Mouse (Mus musculus): Measurements from ENCODE around the gene Foxn1. TPM values are rescaled to one million over a fixed set of nuclear protein-coding genes. Genes with fewer than 3 reads are reported as not detected.

Gene Foxn1
- total and polyA plus RNA-seq, 2 experiments from 2014 or later = not detected

DNA sequence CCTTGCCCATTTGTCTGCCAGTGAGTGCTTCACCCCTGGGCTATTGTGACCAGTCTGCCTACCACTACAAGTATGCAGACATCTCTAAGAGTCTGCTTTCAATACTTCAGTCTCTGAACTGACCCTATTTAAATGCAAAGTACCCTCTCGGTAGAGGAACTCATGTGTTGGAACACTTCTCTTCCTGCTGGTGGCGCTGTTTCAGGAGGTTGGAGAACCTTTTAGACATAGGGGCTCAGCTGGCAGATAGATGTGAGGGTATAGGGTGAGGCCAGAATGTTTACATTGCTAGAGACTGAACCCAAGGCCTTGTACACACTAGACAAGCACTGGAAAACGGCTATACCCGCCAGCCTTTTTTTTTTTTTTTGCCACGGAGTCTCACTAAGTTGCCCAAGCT lies 42.0 kb upstream of the Foxn1 start:
- ATAC-seq (ENCODE audit: insufficient read depth, low read depth) = no peak
- 69% methylated on average over 5 of the region's 5 CpGs for WGBS
- Histone ChIP-seq H3K27me3 (ENCODE audit: control insufficient read depth, insufficient read depth, low read length) (no peaks in the 10 kb centered on the region), H3K9ac (replicated peaks; ENCODE audit: low read depth, low read length) (no peak overlapping the region), H3K4me1 (ENCODE audit: control insufficient read depth, insufficient read depth) (no peaks in the 10 kb centered on the region), H3K36me3 (replicated peaks; ENCODE audit: control insufficient read depth, insufficient read depth, low read length) (no peaks in the 10 kb centered on the region), H3K4me3 (ENCODE audit: low read depth, low read length) (no peak overlapping the region), H3K4me2 (ENCODE audit: low read depth, low read length) (no peak overlapping the region), H3K9me3 (replicated peaks; ENCODE audit: control insufficient read depth, low read length) (no peaks in the 10 kb centered on the region), H3K27ac (ENCODE audit: low read depth) (no peak overlapping the region)
- no peak for TF ChIP-seq EP300 (IDR thresholded peaks at IDR 0.05; ENCODE audit: low read depth)
- TF ChIP-seq CTCF (IDR thresholded peaks at IDR 0.05; ENCODE audit: low read depth) = no peak
- no peak for DNase-seq (ENCODE audit: low spot score)

DNA sequence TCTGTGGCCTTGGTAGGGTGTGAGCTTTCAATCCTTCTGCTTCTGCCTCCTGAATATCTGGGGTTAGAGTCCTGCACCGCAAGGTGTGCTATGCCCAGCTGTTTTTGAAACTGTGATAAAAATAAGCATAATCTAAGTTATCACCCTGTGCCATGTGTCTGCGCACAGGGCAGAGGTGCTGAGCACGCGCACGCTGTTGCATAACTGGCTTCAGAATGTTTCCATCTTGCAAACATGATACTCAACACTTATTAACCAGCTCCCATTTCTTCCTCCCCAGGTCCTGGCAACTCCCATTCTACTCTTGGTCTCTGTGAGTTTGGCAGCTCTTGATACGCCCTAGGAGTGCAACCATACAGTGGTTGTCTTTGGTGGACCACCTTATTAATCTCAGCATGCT lies 41.3 kb upstream of the Foxn1 start:
- Histone ChIP-seq H3K27me3 (ENCODE audit: control insufficient read depth, insufficient read depth, low read length) (peaks cover 6% of the 10 kb centered on the region; the same call in 1 of the 2 replicates), H3K9me3 (replicated peaks; ENCODE audit: control insufficient read depth, low read length) (no peaks in the 10 kb centered on the region), H3K36me3 (replicated peaks; ENCODE audit: control insufficient read depth, insufficient read depth, low read length) (no peaks in the 10 kb centered on the region), H3K9ac (replicated peaks; ENCODE audit: low read depth, low read length) (no peak overlapping the region), H3K4me2 (ENCODE audit: low read depth, low read length) (no peak overlapping the region), H3K27ac (ENCODE audit: low read depth) (no peak overlapping the region), H3K4me3 (ENCODE audit: low read depth, low read length) (no peak overlapping the region), H3K4me1 (ENCODE audit: control insufficient read depth, insufficient read depth) (no peaks in the 10 kb centered on the region)
- DNase-seq (ENCODE audit: low spot score) (no peak), ATAC-seq (ENCODE audit: insufficient read depth, low read depth) (no peak)
- TF ChIP-seq CTCF (IDR thresholded peaks at IDR 0.05; ENCODE audit: low read depth) (no peak), EP300 (IDR thresholded peaks at IDR 0.05; ENCODE audit: low read depth) (no peak)
- 91% methylated on average over 6 of the region's 6 CpGs for WGBS

DNA sequence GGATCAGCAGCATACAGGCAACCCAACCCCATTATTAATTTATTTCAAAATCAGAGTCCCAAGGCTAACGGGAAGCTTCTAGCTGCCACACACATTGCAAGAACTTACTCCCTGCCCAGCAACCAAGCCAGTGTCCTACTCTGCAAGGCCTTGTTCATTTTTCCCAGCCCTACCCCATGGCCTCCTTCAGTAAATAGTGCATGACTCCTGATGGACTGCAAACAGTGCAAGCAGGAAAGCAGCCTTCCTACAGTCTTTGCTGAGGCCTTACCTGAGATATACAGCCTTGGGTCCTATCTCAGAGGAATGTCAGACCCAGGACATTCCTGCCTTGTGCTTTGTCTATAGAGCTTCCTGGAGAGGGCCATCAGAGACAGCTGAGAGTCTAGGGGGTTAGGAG lies 39.2 kb upstream of the Foxn1 start:
- Histone ChIP-seq H3K4me1 (ENCODE audit: control insufficient read depth, insufficient read depth) (no peaks in the 10 kb centered on the region), H3K4me3 (ENCODE audit: low read depth, low read length) (no peak overlapping the region), H3K4me2 (ENCODE audit: low read depth, low read length) (no peak overlapping the region), H3K27me3 (ENCODE audit: control insufficient read depth, insufficient read depth, low read length) (peaks cover 23% of the 10 kb centered on the region; the same call in 1 of the 2 replicates), H3K9ac (replicated peaks; ENCODE audit: low read depth, low read length) (no peak overlapping the region), H3K27ac (ENCODE audit: low read depth) (no peak overlapping the region), H3K9me3 (replicated peaks; ENCODE audit: control insufficient read depth, low read length) (no peaks in the 10 kb centered on the region), H3K36me3 (replicated peaks; ENCODE audit: control insufficient read depth, insufficient read depth, low read length) (no peaks in the 10 kb centered on the region)
- TF ChIP-seq CTCF (IDR thresholded peaks at IDR 0.05; ENCODE audit: low read depth) (no peak), EP300 (IDR thresholded peaks at IDR 0.05; ENCODE audit: low read depth) (no peak)
- no peak for ATAC-seq (ENCODE audit: insufficient read depth, low read depth)
- WGBS = 90% methylated on average over 1 of the region's 1 CpGs
- DNase-seq (ENCODE audit: low spot score) = no peak

DNA sequence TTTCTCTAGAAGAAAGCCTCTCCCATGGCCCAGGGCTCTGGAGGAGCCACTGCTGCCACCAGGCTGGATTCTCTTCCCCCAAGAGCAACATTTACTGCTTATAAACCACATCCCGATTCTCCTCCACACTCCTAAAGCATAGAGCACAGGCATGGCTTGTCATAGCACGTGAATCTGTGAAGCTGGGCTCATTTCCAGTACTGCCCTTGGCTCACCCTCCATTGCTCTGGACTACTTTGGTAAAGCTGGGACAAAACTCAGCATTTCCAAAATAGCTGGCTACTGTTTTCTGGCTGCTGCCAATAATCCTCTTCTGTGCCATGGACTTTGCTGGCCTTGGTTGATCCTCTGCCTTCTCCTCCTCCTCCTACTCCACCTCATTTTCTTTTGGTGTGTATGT lies 38.0 kb upstream of the Foxn1 start:
- no peaks in the 10 kb centered on the region for H3K9me3 ChIP-seq (replicated peaks; ENCODE audit: control insufficient read depth, low read length)
- 64% methylated on average over 2 of the region's 2 CpGs for WGBS
- H3K9ac ChIP-seq (replicated peaks; ENCODE audit: low read depth, low read length) = no peak overlapping the region
- H3K4me1 ChIP-seq (ENCODE audit: control insufficient read depth, insufficient read depth) = no peaks in the 10 kb centered on the region
- H3K36me3 ChIP-seq (replicated peaks; ENCODE audit: control insufficient read depth, insufficient read depth, low read length) = no peaks in the 10 kb centered on the region
- no peak overlapping the region for H3K4me3 ChIP-seq (ENCODE audit: low read depth, low read length)
- DNase-seq (ENCODE audit: low spot score) (no peak), ATAC-seq (ENCODE audit: insufficient read depth, low read depth) (no peak)
- TF ChIP-seq EP300 (IDR thresholded peaks at IDR 0.05; ENCODE audit: low read depth) = no peak
- TF ChIP-seq CTCF (IDR thresholded peaks at IDR 0.05; ENCODE audit: low read depth) = no peak
- no peak overlapping the region for H3K27ac ChIP-seq (ENCODE audit: low read depth)
- no peak overlapping the region for H3K4me2 ChIP-seq (ENCODE audit: low read depth, low read length)
- H3K27me3 ChIP-seq (ENCODE audit: control insufficient read depth, insufficient read depth, low read length) = peaks cover 23% of the 10 kb centered on the region; the same call in 1 of the 2 replicates

DNA sequence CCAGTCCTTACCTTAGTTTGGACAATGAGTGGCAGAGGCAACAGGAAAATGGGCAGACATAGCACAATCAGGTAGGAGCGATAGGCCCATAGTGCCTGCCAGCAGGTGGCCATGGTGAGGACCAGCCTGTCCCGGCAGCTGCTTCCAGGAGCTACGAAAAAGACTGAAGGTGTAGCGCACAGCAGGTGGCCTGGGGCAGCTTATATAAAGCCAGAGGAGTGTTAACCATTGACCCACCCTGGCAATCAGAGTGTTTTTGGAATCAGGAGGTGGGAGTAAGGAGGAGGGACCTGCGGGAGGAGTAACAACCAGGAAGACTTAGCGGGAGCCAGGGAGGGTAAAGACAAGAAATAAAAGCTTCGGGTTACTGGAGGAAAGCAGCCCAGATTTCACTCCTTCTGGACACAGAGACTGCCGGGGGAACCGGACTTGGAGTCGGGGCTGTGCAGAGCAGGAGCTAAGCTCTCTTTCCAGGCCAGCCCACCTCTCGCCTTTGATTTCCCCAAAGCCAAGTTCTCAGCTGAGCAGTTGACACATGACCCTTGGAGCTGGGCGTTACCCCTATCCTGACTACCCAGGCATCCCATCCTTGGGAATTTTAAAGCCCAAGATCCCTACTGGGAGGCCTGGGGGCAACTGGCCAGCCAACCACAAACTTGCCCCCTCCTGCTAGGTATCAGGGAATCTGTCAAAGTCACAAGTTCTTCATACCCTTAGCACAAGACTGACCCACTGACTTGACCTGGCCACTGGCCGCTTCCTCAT lies 35.9 kb upstream of the Foxn1 start, which contains the start of gene Slc13a2:
TSS of gene Slc13a2 (minus strand) at position 163 of the 765 bp plus-strand sequence.
- no peaks in the 10 kb centered on the region for H3K4me1 ChIP-seq (ENCODE audit: control insufficient read depth, insufficient read depth)
- ATAC-seq (ENCODE audit: insufficient read depth, low read depth) = no peak
- WGBS = 18% methylated on average over 13 of the region's 13 CpGs
- H3K27ac ChIP-seq (ENCODE audit: low read depth) = no peak within 1 kb of the TSS
- no peak for TF ChIP-seq CTCF (IDR thresholded peaks at IDR 0.05; ENCODE audit: low read depth)
- no peak for TF ChIP-seq EP300 (IDR thresholded peaks at IDR 0.05; ENCODE audit: low read depth)
- H3K36me3 ChIP-seq (replicated peaks; ENCODE audit: control insufficient read depth, insufficient read depth, low read length) = no peaks in the 10 kb centered on the region
- H3K27me3 ChIP-seq (ENCODE audit: control insufficient read depth, insufficient read depth, low read length) = peaks cover 23% of the 10 kb centered on the region; the same call in 1 of the 2 replicates
- no peak within 1 kb of the TSS for H3K4me2 ChIP-seq (ENCODE audit: low read depth, low read length)
- no peak within 1 kb of the TSS for H3K9ac ChIP-seq (replicated peaks; ENCODE audit: low read depth, low read length)
- H3K9me3 ChIP-seq (replicated peaks; ENCODE audit: control insufficient read depth, low read length) = no peaks in the 10 kb centered on the region
- DNase-seq (ENCODE audit: low spot score) = no peak
- no peak within 1 kb of the TSS for H3K4me3 ChIP-seq (ENCODE audit: low read depth, low read length)
